Mouse (Mus musculus): ENCODE results near the gene Twf2.
"Not testable (repeated sequence)": the region's sequence is repeated elsewhere in the genome, so short reads cannot be mapped to it uniquely, and the experiment has no call there.

- not testable (repeated sequence) for TF ChIP-seq CTCF (IDR thresholded peaks at IDR 0.05; ENCODE audit: control insufficient read depth, insufficient read depth, insufficient replicate concordance, low read depth, low read length); POLR2A (IDR thresholded peaks at IDR 0.05; ENCODE audit: control insufficient read depth, low read depth, low read length)
These were observed 33.9 kb upstream of the Twf2 start for GRCm38 (mm10) chr9:106169006-106169405.
